Mouse (Mus musculus) c-Kit-positive CD71-positive TER-119-negative erythroid progenitor cells, embryonic 14.5 days (primary cell): Measurements from ENCODE around the gene Flt3.

Experiments used
- DNase-seq: peaks from one replicate; pipeline ENCODE4 v3.0.0-alpha.2; 2013; ENCODE audit warnings: low read depth

Flt3 gene

DNA sequence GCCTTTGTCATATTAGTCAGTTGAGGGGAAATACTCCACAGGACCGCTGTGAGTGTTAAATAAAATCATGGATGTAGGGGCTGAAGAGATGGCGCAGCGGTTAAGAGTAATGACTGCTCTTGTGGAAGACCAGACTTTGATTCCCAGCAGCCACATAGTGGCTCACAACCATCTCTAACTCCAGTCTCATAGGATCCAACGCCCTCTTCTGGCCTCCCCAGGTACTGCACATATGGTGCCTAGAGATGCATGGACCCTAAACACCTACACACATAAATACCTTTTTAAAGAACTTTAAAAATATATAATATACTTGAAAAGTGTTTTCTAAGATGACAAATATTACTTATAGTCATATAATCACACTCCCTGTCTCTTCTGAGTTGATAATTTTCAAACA, 115.9 kb downstream of the Flt3 start:
- DNase-seq: no peak
